In genomic region chr2:118120095-118120494, GRCm38 (mm10) we compare ENCODE assay signal across 15 mouse cellular contexts.
"Had no signal": no experiment of that assay in that cellular context is flagged by ENCODE, and none has a peak within 500 bp of the region (broad histone marks: within the 10 kb centered on the region; RNA-seq: fewer than 3 reads in every experiment).

No protein-coding gene starts in this region.

- H3K27me3 ChIP-seq: neural tube, embryonic 15.5 days; stomach, embryonic 15.5 days had no signal

- H3K4me3 ChIP-seq: neural tube, embryonic 15.5 days; stomach, embryonic 15.5 days had no signal

- DNase-seq: retina, postnatal 1 day; right cerebral cortex, adult 18-20 months; right cerebral cortex, postnatal 14 days; right cerebral cortex, postnatal 25 days; right cerebral cortex, postnatal 4 days; spleen, adult 18-20 months; thymus, adult 18-20 months; thymus, adult 2 months; thymus, postnatal 14 days; thymus, postnatal 25 days; thymus, postnatal 36 days; thymus, postnatal 4 days had no signal

- H3K4me2 ChIP-seq: neural tube, embryonic 15.5 days; stomach, embryonic 15.5 days had no signal

- H3K9me3 ChIP-seq: neural tube, embryonic 15.5 days; stomach, embryonic 15.5 days had no signal

- H3K4me1 ChIP-seq: stomach, embryonic 15.5 days had no signal

- H3K27ac ChIP-seq: neural tube, embryonic 15.5 days; stomach, embryonic 15.5 days; stomach, postnatal 0 days had no signal

- H3K9ac ChIP-seq: neural tube, embryonic 15.5 days; stomach, embryonic 15.5 days had no signal
